Mouse (Mus musculus): ENCODE results near the gene Actr1b. TPM values are rescaled to one million over a fixed set of nuclear protein-coding genes. Genes with fewer than 3 reads are reported as not detected.

Gene Actr1b
- total and polyA plus RNA-seq, 2 experiments from 2014 or later, result 67.5 to 80.5 TPM

- ATAC-seq (ENCODE audit: insufficient read depth, low read depth), result no peak
- no peaks in the 10 kb centered on the region for H3K9me3 ChIP-seq (replicated peaks; ENCODE audit: control insufficient read depth, low read length)
- WGBS, result 64% methylated on average over 5 of the region's 5 CpGs
Observed at GRCm38 (mm10) chr1:36739231-36739630, 25.0 kb upstream of the Actr1b start.

GRCm38 (mm10) chr1:36737300-36737699 is 23.1 kb upstream of the Actr1b start:
- 10% methylated on average over 4 of the region's 4 CpGs for WGBS
- H3K27me3 ChIP-seq (ENCODE audit: control insufficient read depth, insufficient read depth, low read length), result 0 out of 2 replicates have a peak, but pooled peaks cover 6% of the 10 kb centered on the region

More at GRCm38 (mm10) chr1:36739231-36739630, 25.0 kb upstream of the Actr1b start:
- Histone ChIP-seq H3K4me1 (ENCODE audit: control insufficient read depth, insufficient read depth) (no peaks in the 10 kb centered on the region), H3K4me2 (ENCODE audit: low read depth, low read length) (no peak overlapping the region), H3K27ac (ENCODE audit: low read depth) (no peak overlapping the region), H3K27me3 (ENCODE audit: control insufficient read depth, insufficient read depth, low read length) (peaks cover 8% of the 10 kb centered on the region; the same call in 1 of the 2 replicates), H3K9ac (replicated peaks; ENCODE audit: low read depth, low read length) (no peak overlapping the region), H3K36me3 (replicated peaks; ENCODE audit: control insufficient read depth, insufficient read depth, low read length) (no peaks in the 10 kb centered on the region), H3K4me3 (ENCODE audit: low read depth, low read length) (no peak overlapping the region)
- no peak for DNase-seq (ENCODE audit: low spot score)
- TF ChIP-seq EP300 (IDR thresholded peaks at IDR 0.05; ENCODE audit: low read depth) (no peak), CTCF (IDR thresholded peaks at IDR 0.05; ENCODE audit: low read depth) (no peak)

GRCm38 (mm10) chr1:36724057-36724431 is 9.8 kb upstream of the Actr1b start:
- H3K4me1 ChIP-seq (ENCODE audit: control insufficient read depth, insufficient read depth), result no peaks in the 10 kb centered on the region
- no peaks in the 10 kb centered on the region for H3K9me3 ChIP-seq (replicated peaks; ENCODE audit: control insufficient read depth, low read length)
- TF ChIP-seq CTCF (IDR thresholded peaks at IDR 0.05; ENCODE audit: low read depth) (no peak), EP300 (IDR thresholded peaks at IDR 0.05; ENCODE audit: low read depth) (no peak)
- DNase-seq (ENCODE audit: low spot score), result no peak
- H3K4me2 ChIP-seq (ENCODE audit: low read depth, low read length), result no peak overlapping the region
- no peak for ATAC-seq (ENCODE audit: insufficient read depth, low read depth)
- H3K27me3 ChIP-seq (ENCODE audit: control insufficient read depth, insufficient read depth, low read length), result no peaks in the 10 kb centered on the region
- no peak overlapping the region for H3K4me3 ChIP-seq (ENCODE audit: low read depth, low read length)
- no peak overlapping the region for H3K27ac ChIP-seq (ENCODE audit: low read depth)
- no peak overlapping the region for H3K9ac ChIP-seq (replicated peaks; ENCODE audit: low read depth, low read length)
- 76% methylated on average over 4 of the region's 4 CpGs for WGBS
- no peaks in the 10 kb centered on the region for H3K36me3 ChIP-seq (replicated peaks; ENCODE audit: control insufficient read depth, insufficient read depth, low read length)

More at GRCm38 (mm10) chr1:36737300-36737699, 23.1 kb upstream of the Actr1b start:
- Histone ChIP-seq H3K36me3 (replicated peaks; ENCODE audit: control insufficient read depth, insufficient read depth, low read length) (no peaks in the 10 kb centered on the region), H3K27ac (ENCODE audit: low read depth) (no peak overlapping the region), H3K9me3 (replicated peaks; ENCODE audit: control insufficient read depth, low read length) (no peaks in the 10 kb centered on the region), H3K4me2 (ENCODE audit: low read depth, low read length) (no peak overlapping the region), H3K4me3 (ENCODE audit: low read depth, low read length) (no peak overlapping the region), H3K4me1 (ENCODE audit: control insufficient read depth, insufficient read depth) (no peaks in the 10 kb centered on the region), H3K9ac (replicated peaks; ENCODE audit: low read depth, low read length) (no peak overlapping the region)
- DNase-seq (ENCODE audit: low spot score) (peak; percentile 76), ATAC-seq (ENCODE audit: insufficient read depth, low read depth) (peak; percentile 51; the same call in 1 of the 2 replicates)
- TF ChIP-seq CTCF (IDR thresholded peaks at IDR 0.05; ENCODE audit: low read depth) (peak; percentile 92), EP300 (IDR thresholded peaks at IDR 0.05; ENCODE audit: low read depth) (no peak)

GRCm38 (mm10) chr1:36723146-36724056 is 9.2 kb upstream of the Actr1b start:
- 64% methylated on average over 16 of the region's 16 CpGs for WGBS
- no peak for ATAC-seq (ENCODE audit: insufficient read depth, low read depth)
- H3K27ac ChIP-seq (ENCODE audit: low read depth), result no peak overlapping the region

GRCm38 (mm10) chr1:36718786-36719185 is 4.6 kb upstream of the Actr1b start:
- no peak overlapping the region for H3K27ac ChIP-seq (ENCODE audit: low read depth)
- DNase-seq (ENCODE audit: low spot score), result no peak
- no peak overlapping the region for H3K4me3 ChIP-seq (ENCODE audit: low read depth, low read length)
- WGBS, result 74% methylated on average over 1 of the region's 1 CpGs
- no peaks in the 10 kb centered on the region for H3K9me3 ChIP-seq (replicated peaks; ENCODE audit: control insufficient read depth, low read length)
- no peaks in the 10 kb centered on the region for H3K4me1 ChIP-seq (ENCODE audit: control insufficient read depth, insufficient read depth)
- TF ChIP-seq CTCF (IDR thresholded peaks at IDR 0.05; ENCODE audit: low read depth) (no peak), EP300 (IDR thresholded peaks at IDR 0.05; ENCODE audit: low read depth) (no peak)
- H3K36me3 ChIP-seq (replicated peaks; ENCODE audit: control insufficient read depth, insufficient read depth, low read length), result no peaks in the 10 kb centered on the region
- no peak overlapping the region for H3K4me2 ChIP-seq (ENCODE audit: low read depth, low read length)
- ATAC-seq (ENCODE audit: insufficient read depth, low read depth), result no peak
- no peaks in the 10 kb centered on the region for H3K27me3 ChIP-seq (ENCODE audit: control insufficient read depth, insufficient read depth, low read length)
- H3K9ac ChIP-seq (replicated peaks; ENCODE audit: low read depth, low read length), result no peak overlapping the region

More at GRCm38 (mm10) chr1:36723146-36724056, 9.2 kb upstream of the Actr1b start:
- no peak overlapping the region for H3K9ac ChIP-seq (replicated peaks; ENCODE audit: low read depth, low read length)
- no peak for DNase-seq (ENCODE audit: low spot score)
- no peaks in the 10 kb centered on the region for H3K27me3 ChIP-seq (ENCODE audit: control insufficient read depth, insufficient read depth, low read length)
- no peak overlapping the region for H3K4me2 ChIP-seq (ENCODE audit: low read depth, low read length)
- H3K4me1 ChIP-seq (ENCODE audit: control insufficient read depth, insufficient read depth), result no peaks in the 10 kb centered on the region
- no peaks in the 10 kb centered on the region for H3K9me3 ChIP-seq (replicated peaks; ENCODE audit: control insufficient read depth, low read length)
- TF ChIP-seq EP300 (IDR thresholded peaks at IDR 0.05; ENCODE audit: low read depth), result no peak
- TF ChIP-seq CTCF (IDR thresholded peaks at IDR 0.05; ENCODE audit: low read depth), result no peak
- no peaks in the 10 kb centered on the region for H3K36me3 ChIP-seq (replicated peaks; ENCODE audit: control insufficient read depth, insufficient read depth, low read length)
- no peak overlapping the region for H3K4me3 ChIP-seq (ENCODE audit: low read depth, low read length)

All from heart, postnatal 0 days (tissue).